Mouse (Mus musculus) urinary bladder, adult 18-20 months (tissue): ENCODE data around the gene Sgsm1.

ENCODE experiments used
- DNase-seq, 2 experiments: peaks; one replicate each; pipeline ENCODE4 v3.0.0; 2022; ENCODE audit warnings: low spot score in 2 of 2, mixed read lengths in 2 of 2

Gene Sgsm1

DNA sequence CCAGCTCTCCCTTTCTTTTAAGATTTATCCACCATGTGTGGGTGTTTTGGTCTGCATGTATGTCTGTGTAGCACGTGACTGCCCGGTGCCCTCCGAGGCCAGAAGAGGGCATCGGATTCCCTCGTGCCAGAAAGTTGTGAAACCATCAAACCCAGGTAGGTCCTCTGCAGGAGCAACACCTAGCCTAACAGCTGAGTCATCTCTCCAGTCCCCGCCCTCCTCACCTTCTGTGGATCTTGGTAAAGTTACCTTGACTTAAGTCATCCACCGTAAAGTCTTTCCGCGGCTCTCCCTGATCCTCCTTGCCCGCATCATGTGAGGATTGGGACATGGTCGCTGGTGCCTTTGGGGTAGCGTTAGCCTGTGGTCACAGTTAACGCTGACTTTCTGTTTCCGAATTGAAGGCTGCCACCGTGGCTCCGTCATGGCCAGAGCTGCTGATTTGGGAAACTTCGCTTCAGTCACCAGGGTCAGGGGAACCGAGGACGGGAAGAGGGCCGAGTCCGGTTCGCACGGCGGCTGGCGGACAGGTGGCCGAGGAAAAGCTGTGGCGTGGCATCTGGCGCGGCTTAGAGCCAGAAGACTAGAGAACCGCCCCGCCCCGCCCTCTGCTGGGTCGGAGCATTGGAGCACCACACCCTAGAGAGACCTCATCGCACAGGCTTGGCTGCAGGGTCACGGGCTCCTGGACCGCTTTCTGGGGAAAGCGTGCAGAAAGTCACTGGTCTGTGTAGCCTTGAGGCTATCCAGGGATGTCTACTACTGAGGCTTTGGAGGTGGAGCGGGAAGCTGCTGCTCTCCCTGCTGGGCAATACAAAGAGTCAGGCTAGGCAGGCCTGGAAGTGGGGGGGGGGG, 13.4 kb upstream of the Sgsm1 start:
- peak; percentile 20 to 44 for DNase-seq

DNA sequence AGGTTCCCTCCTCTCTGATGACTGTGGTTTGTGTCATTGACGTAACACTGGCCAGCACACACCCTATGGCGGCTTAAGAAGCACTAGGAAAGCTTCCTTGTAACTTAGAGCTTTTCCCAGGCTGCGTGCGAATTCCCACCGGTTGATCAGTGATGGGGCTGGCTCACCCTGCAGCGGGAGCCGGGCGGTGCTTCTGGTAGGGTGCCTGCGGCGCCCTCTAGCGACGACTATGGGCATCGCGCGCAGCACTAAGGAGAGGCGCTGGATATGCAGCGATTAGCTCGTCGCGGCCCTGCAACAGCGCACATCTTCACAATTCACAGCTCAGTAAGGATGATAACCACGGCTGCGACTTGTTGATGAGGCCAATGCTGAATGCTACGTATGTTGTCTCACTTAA, 3.4 kb upstream of the Sgsm1 start:
- peak; percentile 38 to 67 for DNase-seq

DNA sequence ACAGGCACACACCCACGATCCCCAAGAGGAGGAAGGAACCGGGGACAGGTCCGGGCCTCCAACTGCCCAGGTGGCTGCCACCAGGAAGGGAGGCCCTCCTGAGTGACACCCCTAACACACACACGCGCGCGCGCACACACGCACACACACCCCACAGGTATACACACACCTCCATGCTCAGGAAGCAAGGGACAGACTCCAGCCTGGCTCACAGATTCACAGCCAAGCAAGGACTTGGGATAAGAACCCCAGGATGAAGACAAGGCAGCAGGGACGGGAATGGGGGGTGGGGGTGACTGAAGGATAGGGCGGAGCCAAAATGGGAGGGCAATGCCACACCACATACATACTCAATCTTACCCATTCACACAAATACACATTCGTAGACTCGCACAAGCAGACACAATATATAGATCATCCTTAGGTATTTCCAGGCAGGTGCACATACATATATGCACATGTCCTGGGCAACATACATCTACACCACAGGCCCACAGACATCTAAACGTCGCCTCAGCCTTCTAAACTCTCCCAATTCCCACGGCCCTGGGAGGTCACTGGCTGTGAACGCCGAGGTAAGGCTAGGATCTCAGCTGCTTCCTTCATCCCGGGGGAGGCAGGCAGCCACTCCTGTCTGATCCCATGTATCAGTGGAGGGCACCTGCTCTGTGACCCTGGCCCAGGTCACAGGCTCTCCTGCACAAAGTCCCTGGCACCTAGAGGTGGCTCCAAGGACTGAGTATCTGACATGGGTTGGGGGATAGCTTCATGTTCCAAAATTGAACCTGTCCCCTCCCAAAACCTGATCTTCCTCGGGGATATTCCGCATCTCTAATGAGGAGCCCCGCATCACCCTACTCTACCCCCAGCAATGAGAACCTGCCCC, 852 bp downstream of the Sgsm1 start:
- no peak for DNase-seq

DNA sequence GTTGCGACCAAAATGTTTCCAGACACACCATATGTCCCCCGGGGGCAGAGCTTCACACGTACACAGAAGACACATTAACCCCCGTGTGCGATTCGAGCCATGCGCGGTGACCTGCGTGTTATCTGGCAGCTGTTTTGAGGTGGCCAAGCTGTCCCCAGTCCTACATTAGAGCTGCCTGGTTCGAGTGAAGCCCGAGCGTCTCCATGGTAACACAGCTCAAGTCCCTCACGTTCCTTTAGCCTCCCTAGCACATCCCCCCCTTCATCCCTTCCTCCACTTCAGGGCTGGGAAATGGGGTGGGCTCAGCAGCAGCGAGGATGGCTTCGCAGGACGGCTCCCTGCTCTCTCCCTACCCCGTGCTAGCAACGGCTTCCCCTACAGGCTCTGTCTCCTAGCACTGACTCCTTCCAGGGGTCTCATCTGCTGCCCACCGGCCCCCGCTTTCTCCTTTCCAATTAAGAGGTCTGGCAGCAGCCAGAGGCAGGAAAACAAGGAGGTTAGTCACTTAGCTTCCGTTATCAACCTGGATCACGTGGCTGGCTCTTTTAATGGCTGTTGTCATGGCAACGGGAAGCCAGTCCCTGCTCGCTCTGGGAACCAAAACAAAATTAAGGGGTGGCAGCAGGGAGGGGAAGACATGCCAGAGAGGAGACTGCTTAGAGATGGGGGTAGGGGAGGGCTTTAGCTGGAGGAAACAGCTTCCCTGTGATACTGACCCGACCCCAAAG, 3.7 kb downstream of the Sgsm1 start:
- DNase-seq = peak in 1 of 2 experiments; percentile 15

DNA sequence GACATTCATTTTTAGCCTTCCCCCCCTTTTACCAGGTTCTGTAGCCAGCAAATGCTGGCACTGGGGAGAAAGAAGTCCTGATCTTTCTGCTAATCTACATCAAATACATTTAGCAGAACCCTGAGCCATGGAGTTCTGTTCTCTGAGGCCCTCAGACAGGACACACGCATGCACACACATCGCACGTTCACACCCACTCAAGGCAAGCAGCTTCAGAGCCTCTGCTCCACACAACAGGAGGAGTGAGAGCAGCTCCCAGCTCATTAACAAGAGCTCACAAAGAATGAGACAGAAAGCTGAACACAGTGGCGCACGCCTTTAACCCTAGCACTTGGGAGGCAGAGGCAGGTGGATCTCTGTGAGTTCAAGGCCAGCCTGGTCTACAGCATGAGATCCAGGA, 6.1 kb downstream of the Sgsm1 start:
- no peak for DNase-seq

DNA sequence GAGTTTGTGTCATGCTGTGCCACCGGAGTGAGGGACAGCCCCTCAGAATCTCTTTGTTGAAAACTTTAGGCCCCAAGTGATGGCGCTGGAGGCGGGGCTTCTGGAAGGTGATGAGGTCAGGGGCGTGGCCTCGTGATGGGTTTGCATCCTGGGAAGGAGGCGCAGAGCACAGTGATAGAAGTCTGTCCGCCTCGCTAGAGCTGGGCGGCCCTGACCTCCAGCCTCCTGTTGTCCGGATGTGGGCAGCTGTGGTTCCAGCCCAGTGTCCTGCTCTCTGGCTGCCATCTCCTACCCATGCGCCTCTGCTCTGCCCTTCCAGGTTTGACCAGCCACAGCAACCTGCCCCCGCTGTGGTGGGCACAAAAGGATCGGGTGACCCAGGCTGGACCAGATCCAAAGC, 8.7 kb downstream of the Sgsm1 start:
- no peak for DNase-seq

DNA sequence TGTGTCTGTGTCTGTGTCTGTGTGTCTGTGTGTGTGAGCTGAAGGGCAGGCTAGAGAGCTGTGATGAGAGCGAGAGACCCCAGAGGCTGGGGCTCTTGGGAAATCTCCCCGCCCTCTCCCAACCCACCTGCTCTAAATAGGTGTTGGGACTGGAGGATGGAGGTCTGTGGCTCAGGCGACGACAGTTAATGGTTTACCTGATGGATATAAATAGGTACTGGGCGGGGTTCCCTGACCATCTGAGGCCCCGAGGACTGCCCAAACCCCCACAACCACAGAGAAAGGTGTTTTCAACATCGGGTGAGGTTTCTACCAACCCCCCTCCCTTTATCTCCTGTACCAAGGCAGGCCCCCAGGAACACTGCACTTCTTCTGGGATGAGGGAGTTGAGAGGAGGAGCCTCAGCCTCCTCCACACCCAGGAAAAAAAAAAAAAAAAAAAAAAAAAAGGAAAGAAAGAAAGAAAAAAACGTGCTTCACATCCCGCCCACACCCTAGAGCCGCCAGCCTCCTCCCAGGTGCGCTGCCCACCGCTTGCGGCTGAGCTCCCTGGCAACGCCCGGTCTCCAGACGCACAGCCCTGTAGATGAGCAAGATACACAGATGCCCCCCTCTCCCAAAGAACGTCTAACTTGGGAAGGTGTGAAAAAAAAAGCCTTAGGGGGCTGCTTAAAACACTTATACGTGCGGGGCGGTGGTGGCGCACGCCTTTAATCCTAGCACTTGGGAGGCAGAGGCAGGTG, 10.3 kb downstream of the Sgsm1 start:
- no peak for DNase-seq

DNA sequence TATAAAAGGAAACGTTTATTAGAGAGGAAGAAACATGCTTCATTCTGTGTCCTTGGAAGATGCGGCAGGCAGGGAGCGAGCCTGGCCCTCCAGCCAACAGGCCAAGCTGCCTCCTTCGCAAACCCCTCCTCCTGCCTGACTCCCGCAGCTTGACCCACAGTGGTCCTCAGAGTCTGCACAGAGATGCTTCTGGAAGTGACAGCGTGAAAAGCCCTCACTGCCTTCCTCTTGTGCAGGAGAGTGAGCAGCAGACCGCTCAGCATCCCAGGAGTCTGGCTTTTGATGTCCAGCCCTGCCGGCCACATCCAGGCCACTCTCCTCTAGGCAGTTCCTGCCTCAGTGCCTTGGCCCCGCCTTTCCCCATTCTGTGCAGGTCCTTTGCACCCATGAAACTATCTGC, 11.2 kb downstream of the Sgsm1 start:
- DNase-seq = no peak

DNA sequence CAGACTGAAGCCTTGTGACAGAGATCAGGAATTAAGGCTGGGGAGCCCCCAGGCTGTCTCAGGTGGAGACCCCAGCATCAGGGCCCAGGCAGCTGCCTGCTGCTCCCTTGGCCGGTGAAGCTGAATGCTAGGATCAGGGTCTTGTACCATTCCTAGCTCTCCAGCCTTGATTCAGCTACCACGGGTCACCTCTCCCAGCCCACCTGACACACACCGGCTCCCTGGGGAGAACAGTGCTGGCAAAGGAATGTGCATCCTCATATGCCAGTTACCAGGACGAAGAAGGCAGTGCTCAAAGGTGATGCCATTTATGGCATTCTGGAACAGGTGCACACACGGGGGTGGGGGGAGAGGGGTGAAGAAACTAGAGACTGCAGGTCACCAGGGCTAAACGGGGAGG, 11.8 kb downstream of the Sgsm1 start:
- no peak for DNase-seq

DNA sequence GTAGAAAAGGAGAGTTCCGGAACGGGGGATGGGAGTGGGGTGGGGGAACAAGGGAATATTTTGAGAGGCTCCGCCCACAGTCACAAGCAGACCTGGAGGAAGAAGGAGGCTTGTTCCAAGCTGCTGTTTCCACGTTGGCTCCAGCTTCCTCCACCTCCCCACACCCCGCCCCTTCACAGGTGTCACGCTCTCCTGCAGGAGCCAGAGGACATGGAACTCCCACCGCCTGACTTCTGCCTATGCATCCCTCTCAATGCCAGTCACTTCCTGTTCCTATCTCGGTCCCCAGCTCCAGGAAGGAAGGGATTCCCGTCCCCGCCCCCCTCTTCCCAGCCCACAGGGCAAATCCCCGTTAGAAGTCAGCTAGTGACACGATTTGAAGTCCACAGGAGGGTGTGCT, 12.5 kb downstream of the Sgsm1 start:
- no peak for DNase-seq

DNA sequence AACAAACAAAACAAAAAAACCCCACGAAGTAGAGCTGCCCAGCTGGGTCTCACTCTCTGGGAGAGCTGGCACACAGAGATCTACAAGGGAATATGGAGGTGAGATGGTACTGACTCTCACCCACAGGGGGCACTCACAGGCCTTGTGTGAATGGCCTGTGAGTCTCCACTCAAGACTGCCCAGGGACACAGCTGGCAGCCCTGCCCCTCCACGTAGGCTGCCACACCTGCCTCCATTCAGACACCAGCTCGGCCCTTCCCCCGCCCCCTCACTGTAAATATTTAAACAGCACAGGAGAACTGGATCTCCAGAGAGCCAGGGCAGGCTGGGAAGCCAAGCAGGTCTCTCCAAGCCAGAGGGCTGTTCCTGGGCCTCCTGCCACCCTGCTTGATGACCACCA, 14.8 kb downstream of the Sgsm1 start:
- DNase-seq = peak; percentile 50 to 76

DNA sequence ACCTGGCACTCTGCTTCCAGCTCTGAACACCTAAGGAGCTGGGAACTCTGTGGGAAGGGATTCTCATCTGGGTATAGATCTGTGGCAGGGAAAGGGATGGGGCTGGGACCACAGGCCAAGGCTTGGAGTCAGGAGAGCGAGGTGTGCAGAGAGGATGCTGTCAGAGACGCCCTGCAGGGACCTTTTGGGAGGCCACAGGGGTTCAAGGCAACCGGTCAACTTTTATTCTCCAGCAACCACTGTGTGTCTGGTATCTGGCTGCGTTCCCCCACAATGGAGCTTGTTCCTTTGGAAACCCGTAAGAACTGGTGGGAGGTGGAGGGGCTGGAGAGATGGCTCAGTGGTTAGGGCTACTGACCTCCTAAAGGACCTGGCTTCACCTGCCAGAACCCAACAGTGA, 16.0 kb downstream of the Sgsm1 start:
- no peak for DNase-seq

DNA sequence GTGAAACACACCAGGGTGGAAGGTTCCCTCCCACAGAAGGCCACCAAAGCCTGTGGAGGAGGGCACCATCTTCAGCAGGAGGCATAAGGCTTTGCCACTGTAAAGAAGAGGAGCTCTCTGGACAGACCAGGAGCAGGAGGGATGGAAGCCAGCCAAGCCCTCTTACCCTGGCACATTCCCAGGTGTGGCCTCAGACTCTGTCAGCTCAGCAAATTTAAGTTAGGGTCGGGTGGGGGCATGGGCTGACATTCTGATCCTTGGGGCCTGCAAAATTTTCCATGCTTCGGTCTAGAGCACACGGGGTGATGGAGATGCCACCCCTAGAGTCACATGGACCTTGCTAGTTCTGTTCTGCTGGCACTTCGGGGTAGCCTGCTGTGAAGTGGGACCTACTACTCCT, 17.1 kb downstream of the Sgsm1 start:
- no peak for DNase-seq

DNA sequence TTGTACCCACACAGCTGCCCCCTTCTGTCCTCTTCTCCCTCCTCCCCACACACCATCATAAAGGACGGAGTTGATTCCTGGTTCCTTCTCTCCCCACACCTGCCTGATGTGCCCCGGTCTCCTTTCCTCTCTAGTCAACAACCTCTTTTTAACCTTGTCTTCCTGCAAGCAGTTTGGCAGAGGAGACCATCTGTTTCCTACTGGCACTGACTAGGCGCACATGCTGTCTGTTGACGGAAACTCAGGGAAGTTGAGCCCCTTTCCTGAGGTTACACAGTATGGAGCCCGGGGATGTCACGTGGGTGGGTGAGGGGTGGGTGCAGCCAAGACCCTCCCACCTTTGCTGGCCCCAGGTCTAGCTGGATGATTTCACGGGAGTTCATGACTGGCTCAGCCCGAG, 17.8 kb downstream of the Sgsm1 start:
- no peak for DNase-seq

DNA sequence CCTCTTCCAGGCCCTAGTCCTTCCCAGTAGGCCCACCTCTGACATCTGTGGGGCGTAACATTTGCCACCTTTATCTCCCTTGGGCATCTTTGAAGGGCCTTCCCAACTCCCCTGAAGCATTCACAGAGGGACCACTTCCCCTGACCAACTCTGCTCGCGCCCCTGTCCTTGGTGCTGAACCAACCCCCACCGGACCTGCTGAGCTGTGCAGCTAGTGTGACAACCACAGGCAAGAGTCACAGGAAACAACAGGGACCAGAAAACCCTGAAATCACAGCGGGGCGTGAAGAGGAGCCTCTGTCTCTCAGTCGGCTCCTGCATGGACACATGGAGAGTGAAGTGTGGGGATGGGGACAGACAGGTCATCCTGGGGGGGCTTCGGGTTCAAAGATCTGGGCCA, 18.4 kb downstream of the Sgsm1 start:
- no peak for DNase-seq

DNA sequence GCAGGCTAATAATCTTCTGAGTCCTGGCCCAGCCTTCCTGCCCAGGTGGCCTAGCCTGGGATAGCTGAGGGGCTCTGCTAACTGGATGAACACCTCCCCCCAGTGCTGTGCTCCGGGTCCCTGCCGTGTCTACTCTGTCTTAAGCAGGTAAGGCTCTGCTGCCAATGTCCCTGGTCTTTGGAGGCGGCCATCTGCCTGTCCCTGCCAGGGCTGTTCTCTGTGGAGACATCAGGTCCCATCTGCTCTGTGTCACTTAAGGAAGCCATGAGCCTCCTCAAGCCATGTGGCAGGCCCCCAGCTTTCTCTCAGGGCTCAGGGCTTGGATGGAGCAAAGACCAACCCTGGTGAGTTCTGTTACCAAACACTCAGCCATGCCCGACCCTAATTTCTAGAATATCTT, 19.5 kb downstream of the Sgsm1 start:
- DNase-seq = no peak

DNA sequence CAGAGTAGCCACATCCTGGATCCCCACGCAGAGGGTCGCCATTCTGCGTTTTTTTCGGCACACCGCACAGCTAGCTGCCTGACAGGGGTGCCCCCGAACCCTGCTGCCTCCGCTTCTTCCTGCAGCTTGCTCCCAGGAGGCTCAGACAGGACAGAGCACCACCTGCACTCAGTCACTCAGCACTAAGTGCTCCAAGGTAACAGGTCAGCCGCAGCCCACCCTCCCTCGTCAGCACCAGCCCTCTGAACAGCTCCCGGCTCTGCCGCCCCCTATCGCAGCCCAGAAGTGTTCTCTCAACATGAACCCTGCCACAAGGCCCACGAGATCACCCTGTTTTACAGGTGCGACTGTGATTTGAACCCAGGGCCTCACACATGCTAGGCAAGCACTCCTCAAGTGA, 20.4 kb downstream of the Sgsm1 start:
- DNase-seq = no peak

DNA sequence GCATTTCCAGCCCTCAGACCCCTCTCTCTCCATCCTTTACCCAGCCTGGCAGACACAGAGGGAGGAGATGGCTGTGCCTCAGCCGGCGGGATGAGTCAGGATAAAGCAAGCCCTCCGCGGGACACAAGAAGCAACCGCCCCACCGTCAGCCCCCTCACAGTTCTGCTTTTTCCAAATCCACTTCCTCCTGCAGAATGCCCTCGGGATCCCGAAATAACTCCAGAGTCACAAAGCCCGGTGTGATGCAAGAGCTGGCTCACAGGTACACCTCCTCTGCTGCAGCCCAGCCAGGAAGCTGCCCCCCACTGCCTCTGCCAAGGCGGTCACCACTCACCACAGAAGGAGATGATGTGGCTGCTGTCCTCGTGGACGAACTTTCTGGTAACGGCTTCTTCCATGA, 22.1 kb downstream of the Sgsm1 start:
- DNase-seq = no peak

DNA sequence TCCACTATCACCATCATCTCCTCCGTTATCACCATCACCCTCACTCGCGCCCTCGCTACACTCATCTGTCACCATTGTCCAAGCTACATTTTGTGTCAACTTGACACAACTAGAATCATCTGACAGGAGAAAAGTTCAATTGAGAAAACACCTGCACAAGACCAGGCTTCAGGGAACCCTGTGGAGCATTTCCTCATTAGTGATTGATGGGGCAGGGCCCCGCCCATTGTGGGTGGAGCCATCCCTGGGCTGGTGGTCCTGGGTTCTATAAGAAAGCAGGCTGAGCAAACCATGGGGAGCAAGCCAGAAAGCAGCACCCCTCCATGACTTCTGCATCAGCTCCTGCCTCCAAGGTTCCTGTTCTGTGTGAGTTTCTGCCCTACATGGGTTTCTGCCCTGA, 22.8 kb downstream of the Sgsm1 start:
- no peak for DNase-seq

DNA sequence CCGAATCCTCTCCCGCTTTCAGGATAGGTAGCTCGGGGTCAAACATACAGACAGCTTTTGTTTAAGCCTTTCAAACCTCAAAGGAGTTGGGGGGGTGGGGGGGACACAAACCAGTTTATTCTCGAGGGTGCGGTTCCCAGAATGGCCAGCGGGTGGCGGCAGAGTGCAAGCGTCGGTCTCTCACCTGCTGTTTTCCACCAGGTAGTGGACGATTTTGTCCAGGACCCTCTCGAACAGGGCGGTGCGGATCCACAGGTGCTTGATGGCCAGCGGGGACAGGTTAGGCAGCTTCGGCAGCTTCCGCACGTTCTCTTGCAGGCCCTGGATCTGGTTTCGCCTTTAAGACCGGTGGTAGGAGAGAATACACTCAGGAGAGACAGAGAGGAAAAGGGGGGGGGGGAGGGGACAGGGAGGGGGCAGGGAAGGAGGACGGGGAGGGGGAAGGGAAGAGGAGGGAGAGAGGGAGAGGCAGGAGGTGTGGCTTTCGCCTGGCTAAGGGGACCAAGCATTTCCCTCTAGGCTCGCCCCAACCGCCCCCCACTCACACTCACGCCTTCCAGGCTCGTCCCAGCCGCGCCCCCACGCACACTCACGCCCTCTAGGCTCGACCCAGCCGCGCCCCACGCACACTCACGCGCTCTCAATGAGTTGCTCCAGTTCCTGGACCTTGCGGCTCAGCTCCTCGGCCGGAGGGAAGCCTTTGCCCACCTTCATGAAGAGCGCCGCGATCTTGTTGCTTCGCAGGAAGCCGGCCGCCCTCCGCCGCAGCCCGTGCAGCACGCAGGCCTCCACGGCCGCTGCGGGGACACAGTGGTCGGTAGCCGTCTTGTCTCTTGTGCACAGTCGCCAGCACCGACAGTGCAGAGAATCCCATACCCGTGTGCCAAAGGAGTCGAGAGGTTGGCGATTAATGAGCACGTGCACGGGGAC, 23.7 kb downstream of the Sgsm1 start:
- peak; percentile 42 to 76 for DNase-seq

DNA sequence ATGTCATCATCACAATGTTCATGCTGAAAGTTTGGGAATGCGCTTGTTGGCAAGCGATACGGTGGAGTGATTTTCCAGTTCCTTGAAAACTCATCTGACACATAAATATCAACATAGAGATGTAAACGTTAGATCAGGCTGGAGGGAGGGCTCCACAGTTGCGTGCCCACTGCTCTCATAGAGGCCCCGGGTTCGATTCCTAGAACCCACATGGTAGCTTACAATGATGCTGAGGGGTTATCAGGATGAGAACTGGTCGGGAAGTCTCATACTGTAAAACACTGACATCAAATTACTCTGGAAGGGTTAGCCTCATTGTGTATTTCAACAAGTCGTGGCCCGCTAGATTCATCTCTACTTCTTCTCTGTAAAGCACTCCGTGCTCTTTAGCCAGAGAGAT, 24.5 kb downstream of the Sgsm1 start:
- DNase-seq = no peak
